Mouse (Mus musculus) liver, embryonic 14.5 days (tissue): ENCODE measurements around the gene Notum.

Experiments
- CTCF ChIP-seq: IDR thresholded peaks from 2 replicates; pipeline ENCODE4 v1.5.1; 2016; ENCODE audit warnings: antibody characterized with exemption, low read depth, control low read depth
- EP300 ChIP-seq: IDR thresholded peaks from 2 replicates; pipeline ENCODE4 v1.6.1; 2016; ENCODE audit warnings: antibody characterized with exemption, low read depth

- no peak for TF ChIP-seq CTCF
- TF ChIP-seq EP300, result no peak
Observed at GRCm38 (mm10) chr11:120659509-120660300, 1.3 kb downstream of the Notum start.
